Mouse (Mus musculus): Measurements from ENCODE around the gene Meis1.

DNA sequence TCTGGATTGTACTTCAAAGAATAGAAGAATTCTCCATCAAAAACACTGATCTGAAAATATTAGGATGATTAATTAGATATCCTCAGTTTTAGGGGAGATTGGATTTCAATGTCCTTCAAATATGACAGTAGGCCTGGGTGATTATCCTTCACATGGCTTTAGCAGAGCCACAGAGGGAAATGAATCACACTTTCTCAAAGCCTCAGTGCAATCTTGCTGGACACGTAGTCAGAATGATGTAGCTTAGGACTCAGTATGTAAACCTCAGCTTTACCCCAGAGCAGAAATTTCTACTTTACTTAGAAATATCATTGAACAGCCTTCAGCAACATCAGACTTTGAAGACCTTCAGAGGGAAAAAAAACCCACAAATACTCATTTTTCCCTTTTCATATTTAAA is 113.9 kb downstream of the Meis1 start:
- TF ChIP-seq CTCF (IDR thresholded peaks at IDR 0.05) (no peak), EP300 (IDR thresholded peaks at IDR 0.05) (no peak)

All from lung, postnatal 0 days (tissue).